Mouse (Mus musculus): ENCODE measurements around the gene Baz1b.

- TF ChIP-seq CTCF (IDR thresholded peaks at IDR 0.05; ENCODE audit: low read depth, low read length) = no peak
- no peak for TF ChIP-seq POLR2A (IDR thresholded peaks at IDR 0.05; ENCODE audit: extremely low read depth, insufficient read depth, low read length)
These were observed 55.5 kb downstream of the Baz1b start for GRCm38 (mm10) chr5:135242608-135243007.

All from liver, adult 2 months (tissue).